Mouse (Mus musculus): ENCODE measurements around the gene Ovol3. TPM values are rescaled to one million over a fixed set of nuclear protein-coding genes. Genes with fewer than 3 reads are reported as not detected.
"Not testable (repeated sequence)": the region's sequence is repeated elsewhere in the genome, so short reads cannot be mapped to it uniquely, and the experiment has no call there.

The Ovol3 gene
- polyA plus RNA-seq, 1 experiment from 2014 or later, result not detected

DNA sequence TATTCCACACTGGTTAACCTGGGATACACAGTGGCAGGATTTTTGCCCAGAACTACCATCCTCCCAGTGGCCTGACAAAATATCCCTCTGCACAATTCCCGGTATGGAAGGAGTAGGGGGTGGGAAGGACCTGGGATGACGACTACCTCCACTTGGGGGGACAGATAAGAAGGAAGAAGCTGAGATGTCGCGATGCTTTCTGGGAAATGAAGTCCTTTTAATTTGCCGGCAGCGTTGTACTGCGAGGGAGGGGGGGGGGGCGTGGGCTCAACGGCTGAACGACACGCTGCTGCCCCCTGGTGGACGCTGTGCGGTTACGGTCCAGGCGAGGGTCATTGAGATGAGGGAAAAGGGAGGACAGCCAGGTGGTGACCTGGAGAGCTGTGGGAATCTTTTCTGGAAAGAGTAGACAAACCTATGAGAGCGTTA, 18.8 kb downstream of the Ovol3 start:
- peak overlapping the region; percentile 23 for H3K4me3 ChIP-seq (replicated peaks; ENCODE audit: low read length)
- peak; percentile 81 for ATAC-seq
- peak overlapping the region; percentile 42 for H3K4me2 ChIP-seq (ENCODE audit: low read length)
- no peaks in the 10 kb centered on the region for H3K9me3 ChIP-seq (ENCODE audit: control insufficient read depth, low read length)
- no peaks in the 10 kb centered on the region for H3K36me3 ChIP-seq (ENCODE audit: control insufficient read depth, insufficient read depth)
- H3K27ac ChIP-seq (ENCODE audit: low read length), result peak overlapping the region; percentile 4; the same call in 1 of the 2 replicates
- H3K4me1 ChIP-seq (replicated peaks; ENCODE audit: control insufficient read depth, insufficient read depth, low read length), result peaks cover 8% of the 10 kb centered on the region
- no peaks in the 10 kb centered on the region for H3K27me3 ChIP-seq (replicated peaks; ENCODE audit: control insufficient read depth, insufficient read depth, low read length)
- WGBS, result under 1% methylated on average over 15 of the region's 16 CpGs
- peak overlapping the region; percentile 30; the same call in 1 of the 2 replicates for H3K9ac ChIP-seq (replicated peaks; ENCODE audit: low read depth, low read length)

DNA sequence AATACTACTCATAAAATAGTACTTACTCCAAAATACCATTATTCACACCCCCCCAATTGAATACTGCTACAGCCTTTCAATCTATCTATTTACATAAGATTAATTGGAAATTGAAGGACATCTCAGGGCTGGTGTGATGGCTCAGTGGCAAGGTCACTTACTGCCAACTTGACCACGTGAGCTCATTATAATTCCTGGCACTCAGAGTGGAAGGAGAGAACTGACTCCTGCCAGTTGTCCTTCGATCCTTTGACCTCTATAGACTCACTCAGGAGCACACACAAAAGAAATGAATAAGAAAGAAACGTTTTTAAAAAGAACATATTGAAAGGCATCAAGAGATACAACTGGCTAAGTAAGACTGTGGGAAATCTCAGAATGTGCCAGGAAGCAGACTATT, 19.6 kb downstream of the Ovol3 start:
- Histone ChIP-seq H3K9me3 (ENCODE audit: control insufficient read depth, low read length) (no peaks in the 10 kb centered on the region), H3K36me3 (ENCODE audit: control insufficient read depth, insufficient read depth) (no peaks in the 10 kb centered on the region), H3K4me3 (replicated peaks; ENCODE audit: low read length) (no peak overlapping the region), H3K9ac (replicated peaks; ENCODE audit: low read depth, low read length) (no peak overlapping the region), H3K4me1 (replicated peaks; ENCODE audit: control insufficient read depth, insufficient read depth, low read length) (peaks cover 8% of the 10 kb centered on the region), H3K27ac (ENCODE audit: low read length) (no peak overlapping the region), H3K4me2 (ENCODE audit: low read length) (no peak overlapping the region), H3K27me3 (replicated peaks; ENCODE audit: control insufficient read depth, insufficient read depth, low read length) (no peaks in the 10 kb centered on the region)
- WGBS, result 75% methylated on average over 3 of the region's 3 CpGs
- no peak for ATAC-seq

DNA sequence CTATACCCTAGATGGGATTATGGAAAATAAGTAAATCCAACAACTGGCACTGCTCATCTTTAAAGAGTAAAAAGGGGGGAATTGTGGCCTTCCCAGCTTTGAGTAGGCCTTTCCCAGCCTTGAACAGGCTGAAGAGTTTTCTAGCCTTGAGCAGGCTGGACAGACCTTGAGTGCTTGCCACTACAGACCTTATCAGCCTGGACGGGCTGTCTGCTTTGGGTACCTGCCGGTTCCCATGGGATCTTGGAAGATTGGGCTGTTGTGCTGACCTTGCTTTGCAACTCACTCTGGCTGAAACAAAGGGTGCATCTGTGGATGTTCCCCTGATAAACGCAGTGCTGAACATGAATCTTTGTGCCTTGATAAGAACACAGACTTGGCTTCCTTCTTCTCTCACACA, 21.6 kb downstream of the Ovol3 start:
- ATAC-seq, result no peak
- 87% methylated on average over 3 of the region's 3 CpGs for WGBS
- Histone ChIP-seq H3K4me2 (ENCODE audit: low read length) (no peak overlapping the region), H3K36me3 (ENCODE audit: control insufficient read depth, insufficient read depth) (no peaks in the 10 kb centered on the region), H3K27ac (ENCODE audit: low read length) (no peak overlapping the region), H3K4me1 (replicated peaks; ENCODE audit: control insufficient read depth, insufficient read depth, low read length) (no peaks in the 10 kb centered on the region; the same call in 1 of the 2 replicates), H3K9ac (replicated peaks; ENCODE audit: low read depth, low read length) (no peak overlapping the region), H3K9me3 (ENCODE audit: control insufficient read depth, low read length) (no peaks in the 10 kb centered on the region), H3K4me3 (replicated peaks; ENCODE audit: low read length) (no peak overlapping the region), H3K27me3 (replicated peaks; ENCODE audit: control insufficient read depth, insufficient read depth, low read length) (no peaks in the 10 kb centered on the region)

DNA sequence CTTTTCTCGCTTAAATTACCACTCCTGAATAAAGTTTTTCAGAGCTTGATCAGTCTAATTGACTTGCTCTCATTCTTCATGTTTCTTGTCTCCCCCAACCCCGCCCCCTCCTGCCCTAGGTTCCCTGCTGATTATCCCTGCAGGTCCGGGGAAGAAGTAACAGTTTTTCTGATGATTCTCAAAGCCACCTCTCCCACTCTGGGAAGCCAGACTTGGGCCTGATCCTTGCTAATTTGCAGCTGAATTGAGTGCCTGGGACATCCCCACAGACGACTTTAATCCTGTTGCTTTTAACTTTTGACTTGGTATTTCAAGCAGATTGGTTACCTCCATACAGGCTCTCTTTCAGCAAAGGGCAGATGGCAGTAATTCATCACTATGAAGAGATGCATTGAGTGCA, 24.5 kb downstream of the Ovol3 start:
- Histone ChIP-seq H3K4me3 (replicated peaks; ENCODE audit: low read length) (no peak overlapping the region), H3K9ac (replicated peaks; ENCODE audit: low read depth, low read length) (no peak overlapping the region), H3K27ac (ENCODE audit: low read length) (no peak overlapping the region), H3K9me3 (ENCODE audit: control insufficient read depth, low read length) (no peaks in the 10 kb centered on the region), H3K4me2 (ENCODE audit: low read length) (no peak overlapping the region), H3K4me1 (replicated peaks; ENCODE audit: control insufficient read depth, insufficient read depth, low read length) (no peaks in the 10 kb centered on the region), H3K36me3 (ENCODE audit: control insufficient read depth, insufficient read depth) (no peaks in the 10 kb centered on the region), H3K27me3 (replicated peaks; ENCODE audit: control insufficient read depth, insufficient read depth, low read length) (0 out of 2 replicates have a peak, but pooled peaks cover 2% of the 10 kb centered on the region)
- no peak for ATAC-seq
- 18% methylated on average over 4 of the region's 4 CpGs for WGBS

DNA sequence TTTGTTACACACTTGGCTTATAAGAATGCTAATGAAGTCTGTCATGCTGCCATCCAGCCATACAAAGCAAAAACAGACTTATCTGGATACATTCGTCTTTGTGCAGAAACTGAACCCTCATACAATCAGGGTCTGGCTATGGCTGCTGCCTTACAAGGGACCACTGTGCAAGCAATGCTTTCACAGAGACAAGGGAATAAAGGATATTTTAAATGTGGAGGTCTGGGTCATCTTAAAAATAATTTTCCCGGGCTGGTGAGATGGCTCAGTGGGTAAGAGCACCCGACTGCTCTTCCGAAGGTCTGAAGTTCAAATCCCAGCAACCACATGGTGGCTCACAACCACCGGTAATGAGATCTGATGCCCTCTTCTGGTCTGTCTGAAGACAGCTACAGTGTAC, 29.2 kb downstream of the Ovol3 start:
- not testable (repeated sequence) for H3K9ac ChIP-seq (replicated peaks; ENCODE audit: low read depth, low read length); H3K4me1 ChIP-seq (replicated peaks; ENCODE audit: control insufficient read depth, insufficient read depth, low read length); H3K4me3 ChIP-seq (replicated peaks; ENCODE audit: low read length); H3K4me2 ChIP-seq (ENCODE audit: low read length); H3K27me3 ChIP-seq (replicated peaks; ENCODE audit: control insufficient read depth, insufficient read depth, low read length); H3K36me3 ChIP-seq (ENCODE audit: control insufficient read depth, insufficient read depth); H3K9me3 ChIP-seq (ENCODE audit: control insufficient read depth, low read length); ATAC-seq; H3K27ac ChIP-seq (ENCODE audit: low read length)
- 61% methylated on average over 5 of the region's 5 CpGs for WGBS

DNA sequence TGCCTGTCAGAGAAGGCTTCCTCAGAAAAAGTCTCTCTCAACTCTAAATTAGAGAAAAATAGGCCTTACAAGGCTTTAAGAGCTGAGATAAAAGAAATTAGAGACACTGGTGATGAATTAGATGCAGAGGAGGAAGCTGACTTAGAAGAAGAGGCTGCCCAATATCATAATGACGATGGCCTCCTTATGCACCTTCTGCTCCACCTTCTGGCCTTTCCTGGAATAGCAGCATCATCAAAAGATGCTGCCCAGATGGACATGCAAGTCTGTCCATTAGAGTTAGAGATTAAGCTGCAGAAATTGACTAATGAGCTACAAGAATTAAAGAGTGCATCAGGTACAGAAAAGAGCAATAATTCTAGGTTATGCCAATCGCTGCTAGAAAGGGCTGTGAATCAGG, 30.1 kb downstream of the Ovol3 start:
- Histone ChIP-seq H3K36me3 (ENCODE audit: control insufficient read depth, insufficient read depth) (no peaks in the 10 kb centered on the region), H3K9ac (replicated peaks; ENCODE audit: low read depth, low read length) (no peak overlapping the region), H3K9me3 (ENCODE audit: control insufficient read depth, low read length) (no peaks in the 10 kb centered on the region), H3K4me2 (ENCODE audit: low read length) (no peak overlapping the region), H3K27ac (ENCODE audit: low read length) (no peak overlapping the region), H3K4me1 (replicated peaks; ENCODE audit: control insufficient read depth, insufficient read depth, low read length) (no peaks in the 10 kb centered on the region), H3K27me3 (replicated peaks; ENCODE audit: control insufficient read depth, insufficient read depth, low read length) (0 out of 2 replicates have a peak, but pooled peaks cover 2% of the 10 kb centered on the region), H3K4me3 (replicated peaks; ENCODE audit: low read length) (no peak overlapping the region)
- no peak for ATAC-seq
- 3% methylated on average over 2 of the region's 2 CpGs for WGBS

DNA sequence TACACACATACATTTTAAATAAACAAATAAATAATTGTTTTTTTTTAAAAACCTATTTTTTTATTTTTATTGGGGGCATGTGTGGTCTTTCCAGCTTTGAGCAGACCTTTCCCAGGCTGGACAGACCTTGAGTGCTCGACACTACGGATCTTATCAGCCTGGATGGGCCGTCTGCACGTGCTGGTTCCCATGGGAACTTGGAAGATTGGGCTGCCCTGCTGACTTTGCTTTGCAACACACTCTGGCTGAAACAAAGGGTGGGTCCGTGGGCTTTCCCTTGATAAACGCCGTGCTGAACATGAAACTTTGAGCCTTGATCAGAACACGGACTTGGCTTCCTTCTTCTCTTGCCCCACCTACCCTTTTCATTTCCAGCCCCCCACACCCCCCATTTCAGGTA, 31.1 kb downstream of the Ovol3 start:
- H3K27ac ChIP-seq (ENCODE audit: low read length), result no peak overlapping the region
- no peak for ATAC-seq
- H3K36me3 ChIP-seq (ENCODE audit: control insufficient read depth, insufficient read depth), result no peaks in the 10 kb centered on the region
- H3K27me3 ChIP-seq (replicated peaks; ENCODE audit: control insufficient read depth, insufficient read depth, low read length), result 0 out of 2 replicates have a peak, but pooled peaks cover 2% of the 10 kb centered on the region
- WGBS, result 17% methylated on average over 8 of the region's 8 CpGs
- H3K4me3 ChIP-seq (replicated peaks; ENCODE audit: low read length), result no peak overlapping the region
- no peak overlapping the region for H3K9ac ChIP-seq (replicated peaks; ENCODE audit: low read depth, low read length)
- H3K9me3 ChIP-seq (ENCODE audit: control insufficient read depth, low read length), result no peaks in the 10 kb centered on the region
- no peak overlapping the region for H3K4me2 ChIP-seq (ENCODE audit: low read length)
- no peaks in the 10 kb centered on the region for H3K4me1 ChIP-seq (replicated peaks; ENCODE audit: control insufficient read depth, insufficient read depth, low read length)

DNA sequence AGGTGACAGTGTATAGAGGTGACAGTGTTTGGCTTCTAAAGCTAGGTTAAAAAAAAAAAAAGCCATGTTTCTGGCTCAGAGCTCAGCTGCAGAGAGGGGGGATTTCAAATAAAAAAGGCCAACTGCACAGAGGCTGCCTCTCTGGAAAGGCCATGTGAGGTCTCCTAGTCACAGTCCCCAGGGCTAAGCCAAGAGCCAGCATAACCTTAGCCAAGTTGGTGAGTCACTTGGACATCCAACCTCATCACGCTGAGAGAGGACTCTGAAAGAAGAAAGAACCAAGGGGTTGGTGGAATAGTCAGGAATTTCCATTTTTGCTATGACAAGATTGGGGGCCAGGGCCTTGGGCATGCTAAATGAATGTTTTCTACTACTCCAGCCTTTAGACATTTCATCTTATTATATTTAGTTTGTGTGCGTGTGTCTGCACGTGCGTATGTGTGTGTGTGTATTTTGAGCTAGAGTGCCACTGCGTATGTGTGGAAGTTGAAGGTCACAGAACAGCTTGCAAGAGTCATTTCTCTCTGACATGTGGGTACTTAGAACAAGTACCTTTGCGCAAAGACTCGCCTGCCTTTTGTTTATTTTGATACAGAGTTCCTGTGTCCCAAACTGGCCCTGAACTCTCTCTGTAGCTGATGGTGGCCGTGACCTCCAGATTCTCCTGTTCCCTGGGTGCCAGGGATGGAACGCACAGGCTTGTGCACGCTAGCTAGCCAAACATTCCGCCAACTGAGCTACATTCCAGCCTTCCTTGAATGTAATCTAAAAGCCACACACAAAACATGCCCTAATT, 32.4 kb downstream of the Ovol3 start:
- H3K4me3 ChIP-seq (replicated peaks; ENCODE audit: low read length), result no peak overlapping the region
- no peak overlapping the region for H3K27ac ChIP-seq (ENCODE audit: low read length)
- no peak for ATAC-seq
- no peaks in the 10 kb centered on the region for H3K9me3 ChIP-seq (ENCODE audit: control insufficient read depth, low read length)
- H3K36me3 ChIP-seq (ENCODE audit: control insufficient read depth, insufficient read depth), result no peaks in the 10 kb centered on the region
- 0 out of 2 replicates have a peak, but pooled peaks cover 2% of the 10 kb centered on the region for H3K27me3 ChIP-seq (replicated peaks; ENCODE audit: control insufficient read depth, insufficient read depth, low read length)
- H3K4me2 ChIP-seq (ENCODE audit: low read length), result no peak overlapping the region
- no peak overlapping the region for H3K9ac ChIP-seq (replicated peaks; ENCODE audit: low read depth, low read length)
- H3K4me1 ChIP-seq (replicated peaks; ENCODE audit: control insufficient read depth, insufficient read depth, low read length), result peaks cover 8% of the 10 kb centered on the region
- 84% methylated on average over 11 of the region's 11 CpGs for WGBS

DNA sequence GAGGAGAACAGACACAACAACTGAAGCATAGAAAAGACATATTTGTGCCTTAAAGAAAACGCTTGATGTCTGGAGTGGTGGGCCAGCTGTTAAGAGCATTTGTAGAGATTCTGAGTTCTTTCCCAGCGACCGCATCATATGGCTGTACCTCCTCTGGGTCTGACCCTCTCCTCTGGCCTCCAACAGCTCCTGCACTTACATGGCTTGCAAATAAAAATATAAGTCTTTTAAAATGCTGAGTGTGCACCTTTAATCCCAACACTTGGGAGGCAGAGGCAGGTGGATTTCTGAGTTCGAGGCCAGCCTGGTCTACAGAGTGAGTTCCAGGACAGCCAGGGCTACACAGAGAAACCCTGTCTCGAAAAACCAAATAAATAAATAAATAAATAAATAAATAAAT, 34.9 kb downstream of the Ovol3 start:
- ATAC-seq; H3K36me3 ChIP-seq (ENCODE audit: control insufficient read depth, insufficient read depth): not testable (repeated sequence)

More for the DNA sequence above, 34.9 kb downstream of the Ovol3 start:
- 90% methylated on average over 5 of the region's 5 CpGs for WGBS
- not testable (repeated sequence) for H3K27me3 ChIP-seq (replicated peaks; ENCODE audit: control insufficient read depth, insufficient read depth, low read length); H3K9ac ChIP-seq (replicated peaks; ENCODE audit: low read depth, low read length); H3K4me3 ChIP-seq (replicated peaks; ENCODE audit: low read length); H3K4me2 ChIP-seq (ENCODE audit: low read length); H3K9me3 ChIP-seq (ENCODE audit: control insufficient read depth, low read length); H3K27ac ChIP-seq (ENCODE audit: low read length); H3K4me1 ChIP-seq (replicated peaks; ENCODE audit: control insufficient read depth, insufficient read depth, low read length)
